Comparison of ENCODE assay signal across 40 mouse cellular contexts in the genomic region with DNA sequence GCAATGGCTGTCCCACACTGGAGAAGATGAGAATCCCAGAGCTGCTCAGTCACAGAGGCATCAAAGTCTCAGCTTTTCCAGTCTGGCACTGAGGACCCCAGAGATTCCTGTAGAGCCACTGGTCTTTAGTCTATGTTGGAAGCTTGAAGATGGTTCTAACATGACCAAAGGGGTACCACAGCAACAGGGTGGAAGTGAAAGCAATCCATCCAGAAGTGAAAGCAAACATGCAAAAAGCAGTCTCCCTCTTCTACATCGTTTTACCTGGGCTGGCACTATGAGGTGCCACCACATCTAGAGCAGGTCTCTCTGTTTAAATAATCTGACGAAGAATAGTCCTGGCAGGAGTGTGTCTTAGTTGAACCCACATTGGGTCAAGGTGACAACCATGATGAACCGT. TPM values are rescaled to one million over a fixed set of nuclear protein-coding genes. Genes with fewer than 3 reads are reported as not detected.
"Had no signal": no experiment of that assay in that cellular context is flagged by ENCODE, and none has a peak within 500 bp of the region (broad histone marks: within the 10 kb centered on the region; RNA-seq: fewer than 3 reads in every experiment).

No protein-coding gene starts in this region.

- H3K4me2 ChIP-seq: heart, embryonic 13.5 days; heart, embryonic 15.5 days; hindbrain, embryonic 13.5 days; hindbrain, embryonic 15.5 days; limb, embryonic 13.5 days; limb, embryonic 15.5 days; liver, embryonic 12.5 days had no signal

- H3K27ac ChIP-seq: heart, embryonic 10.5 days; heart, embryonic 13.5 days; heart, embryonic 15.5 days; hindbrain, embryonic 13.5 days; hindbrain, embryonic 15.5 days; hindbrain, postnatal 0 days; limb, embryonic 13.5 days; limb, embryonic 15.5 days; liver, embryonic 12.5 days; liver, embryonic 14.5 days had no signal

- H3K4me3 ChIP-seq: heart, embryonic 10.5 days; heart, embryonic 13.5 days; heart, embryonic 15.5 days; hindbrain, embryonic 13.5 days; hindbrain, embryonic 15.5 days; limb, embryonic 13.5 days; limb, embryonic 15.5 days; liver, embryonic 12.5 days had no signal

- ATAC-seq: hindbrain, postnatal 0 days; intestine, embryonic 16.5 days; liver, embryonic 12.5 days had no signal

- DNase-seq: gastrocnemius, postnatal 14 days; gastrocnemius, postnatal 36 days; heart, adult 18-20 months; heart, postnatal 14 days; heart, postnatal 36 days; kidney, adult 18-20 months; kidney, adult 8-10 months; kidney, postnatal 14 days; kidney, postnatal 36 days; layer of hippocampus, adult 9-11 months; layer of hippocampus, postnatal 36 days; left cerebral cortex, postnatal 4 days had no signal

- H3K9ac ChIP-seq: heart, embryonic 13.5 days; heart, embryonic 15.5 days; hindbrain, embryonic 13.5 days; hindbrain, embryonic 15.5 days; limb, embryonic 13.5 days; limb, embryonic 15.5 days; liver, embryonic 12.5 days; liver, embryonic 14.5 days had no signal

- H3K36me3 ChIP-seq: heart, embryonic 10.5 days; heart, embryonic 13.5 days; heart, embryonic 15.5 days; hindbrain, embryonic 13.5 days; hindbrain, embryonic 15.5 days; limb, embryonic 13.5 days; limb, embryonic 15.5 days; liver, embryonic 12.5 days had no signal

- H3K9me3 ChIP-seq: heart, embryonic 10.5 days; heart, embryonic 13.5 days; heart, embryonic 15.5 days; hindbrain, embryonic 13.5 days; hindbrain, embryonic 15.5 days; limb, embryonic 13.5 days; limb, embryonic 15.5 days; liver, embryonic 12.5 days had no signal

- H3K27me3 ChIP-seq: heart, embryonic 13.5 days; heart, embryonic 15.5 days; hindbrain, embryonic 13.5 days; hindbrain, embryonic 15.5 days; limb, embryonic 13.5 days; limb, embryonic 15.5 days had no signal

RNA-seq across cellular contexts. Expression of gene Tmem253, which starts 36.2 kb away (rescaled TPM):
- total RNA-seq: hematopoietic stem cell, adult 5-6 weeks; hindbrain, postnatal 0 days; left cerebral cortex, postnatal 10 days; liver, adult 2 months had no signal

RNA-seq across cellular contexts. Expression of gene Rnase13, which starts 56.7 kb away (rescaled TPM):
- total RNA-seq: gastrocnemius, adult 18-20 months; gastrocnemius, adult 8-10 months; gastrocnemius, postnatal 14 days; gastrocnemius, postnatal 36 days; heart, adult 18-20 months; heart, adult 8-10 months; heart, postnatal 14 days; heart, postnatal 36 days; hematopoietic stem cell, adult 5-6 weeks; hindbrain, postnatal 0 days; layer of hippocampus, adult 18-20 months; layer of hippocampus, adult 8-10 months; layer of hippocampus, postnatal 36 days; left cerebral cortex, adult 18-20 months; left cerebral cortex, adult 8-10 months; left cerebral cortex, postnatal 10 days; left cerebral cortex, postnatal 4 days; liver, adult 2 months had no signal
- polyA plus RNA-seq: heart, embryonic 10.5 days; heart, embryonic 13.5 days; heart, embryonic 15.5 days; heart, postnatal 0 days; hindbrain, embryonic 11.5 days; hindbrain, embryonic 13.5 days; hindbrain, embryonic 15.5 days; hindbrain, postnatal 0 days; intestine, embryonic 14.5 days; intestine, embryonic 16.5 days; kidney, embryonic 14.5 days; kidney, embryonic 16.5 days; large intestine, adult 2 months; limb, embryonic 11.5 days; limb, embryonic 13.5 days; limb, embryonic 15.5 days; liver, embryonic 12.5 days; liver, embryonic 14.5 days had no signal
